Mouse (Mus musculus) heart, adult 2 months (tissue): ENCODE results near the gene 1700061G19Rik. TPM values are rescaled to one million over a fixed set of nuclear protein-coding genes. Genes with fewer than 3 reads are reported as not detected.

Experiments used
- DNase-seq, 2 experiments: peaks; one replicate each; pipeline ENCODE4 v3.0.0; 2021
- H3K27ac ChIP-seq: fragments of 200-600 bp; 2 replicates; pipeline ENCODE4 v1.8.1; 2022
- H3K27me3 ChIP-seq: fragments of 200-500 bp; 2 replicates; pipeline ENCODE4 v1.6.1; 2012; ENCODE audit warnings: mild to moderate bottlenecking, low read length, inconsistent platforms, mixed read lengths; ENCODE audit not compliant: control insufficient read depth, insufficient read depth
- H3K36me3 ChIP-seq: fragments of 200-500 bp; 2 replicates; pipeline ENCODE4 v1.6.1; 2012; ENCODE audit warnings: low read length, inconsistent platforms; ENCODE audit not compliant: control insufficient read depth, insufficient read depth
- H3K4me1 ChIP-seq: fragments of 200-500 bp; 2 replicates; pipeline ENCODE4 v1.6.1; 2011; ENCODE audit warnings: low read length; ENCODE audit not compliant: control insufficient read depth, insufficient read depth
- H3K4me3 ChIP-seq: fragments of 200-600 bp; 2 replicates; pipeline ENCODE4 v1.8.1; 2022
- H3K79me2 ChIP-seq: fragments of 200-500 bp; replicated peaks from 2 replicates; pipeline ENCODE4 v1.6.1; 2012; ENCODE audit warnings: mild to moderate bottlenecking, inconsistent platforms, low read length, moderate library complexity, mixed read lengths; ENCODE audit not compliant: control insufficient read depth, insufficient read depth
- H3K9ac ChIP-seq: fragments of 200-500 bp; 2 replicates; pipeline ENCODE4 v1.6.1; 2012; ENCODE audit warnings: low read depth, mild to moderate bottlenecking, control low read depth, inconsistent platforms, low read length, mixed read lengths
- CTCF ChIP-seq: fragments of 200-600 bp; IDR thresholded peaks from 2 replicates; pipeline ENCODE4 v1.8.1; 2022; ENCODE audit warnings: antibody characterized with exemption, mild to moderate bottlenecking, moderate library complexity
- EP300 ChIP-seq: fragments of 200-500 bp; IDR thresholded peaks from 2 replicates; pipeline ENCODE4 v1.6.1; 2011; ENCODE audit warnings: low read depth, low read length, control low read depth; ENCODE audit not compliant: insufficient read depth
- POLR2A ChIP-seq: fragments of 200-500 bp; IDR thresholded peaks from 2 replicates; pipeline ENCODE4 v1.6.1; 2011; ENCODE audit warnings: mild to moderate bottlenecking, low read depth, low read length, control low read depth; ENCODE audit not compliant: insufficient read depth
- WGBS: fragments of 180-500 bp; shearing (Covaris S2); methylation state at CpG from one replicate; pipeline ENCODE4 v1.1.7; 2018; 5-methylcytosine and 5-hydroxymethylcytosine counted together
- intact Hi-C: fragments of 180-260 bp; cut with DNase I; formaldehyde crosslinking; loops from one replicate; pipeline ENCODE4 v1.15.1; 2025
- polyA plus RNA-seq: library from polyadenylated mRNA; depleted of rRNA; stranded (reverse); fragments of >200 nt; gene quantifications from 2 replicates; pipeline ENCODE4 v1.2.3, GENCODE M21; 2012
- total RNA-seq, 2 experiments: library from RNA; stranded (reverse); gene quantifications; 2 replicates each; pipeline ENCODE4 v1.2.3; 2021

The 1700061G19Rik gene
- total and polyA plus RNA-seq, 3 experiments: 0.04 TPM; not detected in 2

GRCm38 (mm10) chr17:56843678-56844077, 31.6 kb upstream of the 1700061G19Rik start:
- intact Hi-C loops: no loop called here
- 75% methylated on average over 5 of the region's 5 CpGs for WGBS

GRCm38 (mm10) chr17:56848785-56849184, 26.5 kb upstream of the 1700061G19Rik start:
- TF ChIP-seq EP300 (no peak), POLR2A (no peak), CTCF (no peak)
- no peak overlapping the region for H3K9ac ChIP-seq
- no peaks in the 10 kb centered on the region for H3K79me2 ChIP-seq
- intact Hi-C loops: no loop called here
- 77% methylated on average over 5 of the region's 5 CpGs for WGBS
- no peaks in the 10 kb centered on the region for H3K4me1 ChIP-seq
- no peaks in the 10 kb centered on the region for H3K27me3 ChIP-seq
- DNase-seq: no peak
- H3K36me3 ChIP-seq: no peaks in the 10 kb centered on the region
- no peak overlapping the region for H3K27ac ChIP-seq
- no peak overlapping the region for H3K4me3 ChIP-seq

More at GRCm38 (mm10) chr17:56843678-56844077, 31.6 kb upstream of the 1700061G19Rik start:
- H3K4me3 ChIP-seq: no peak overlapping the region
- H3K9ac ChIP-seq: no peak overlapping the region
- no peaks in the 10 kb centered on the region for H3K36me3 ChIP-seq
- H3K4me1 ChIP-seq: no peaks in the 10 kb centered on the region
- H3K27me3 ChIP-seq: no peaks in the 10 kb centered on the region
- DNase-seq: no peak
- TF ChIP-seq POLR2A (no peak), EP300 (no peak), CTCF (no peak)
- H3K79me2 ChIP-seq: no peaks in the 10 kb centered on the region
- no peak overlapping the region for H3K27ac ChIP-seq

- Histone ChIP-seq H3K4me1 (no peaks in the 10 kb centered on the region), H3K27me3 (no peaks in the 10 kb centered on the region), H3K4me3 (no peak overlapping the region), H3K9ac (no peak overlapping the region), H3K36me3 (no peaks in the 10 kb centered on the region), H3K79me2 (no peaks in the 10 kb centered on the region), H3K27ac (no peak overlapping the region)
- WGBS: 83% methylated on average over 13 of the region's 13 CpGs
- DNase-seq: no peak
- intact Hi-C loops: no loop called here
- TF ChIP-seq POLR2A: no peak
- no peak for TF ChIP-seq EP300
- TF ChIP-seq CTCF: no peak
These were observed 25.6 kb upstream of the 1700061G19Rik start for GRCm38 (mm10) chr17:56849710-56850109.

GRCm38 (mm10) chr17:56851167-56851566, 24.1 kb upstream of the 1700061G19Rik start:
- Histone ChIP-seq H3K4me1 (no peaks in the 10 kb centered on the region), H3K9ac (no peak overlapping the region), H3K36me3 (no peaks in the 10 kb centered on the region), H3K4me3 (no peak overlapping the region), H3K27ac (no peak overlapping the region), H3K27me3 (no peaks in the 10 kb centered on the region), H3K79me2 (no peaks in the 10 kb centered on the region)
- no peak for DNase-seq
- TF ChIP-seq POLR2A (no peak), CTCF (no peak), EP300 (no peak)
- WGBS: 59% methylated on average over 3 of the region's 3 CpGs
- intact Hi-C loops: no loop called here

- no peak for DNase-seq
- no peak overlapping the region for H3K9ac ChIP-seq
- TF ChIP-seq CTCF (no peak), POLR2A (no peak), EP300 (no peak)
- intact Hi-C loops: no loop called here
- H3K36me3 ChIP-seq: no peaks in the 10 kb centered on the region
- no peak overlapping the region for H3K27ac ChIP-seq
- H3K4me3 ChIP-seq: no peak overlapping the region
- H3K4me1 ChIP-seq: no peaks in the 10 kb centered on the region; the same call in 1 of the 2 replicates
- no peaks in the 10 kb centered on the region for H3K27me3 ChIP-seq
- WGBS: 69% methylated on average over 3 of the region's 3 CpGs
- H3K79me2 ChIP-seq: no peaks in the 10 kb centered on the region
These were observed 19.9 kb upstream of the 1700061G19Rik start for GRCm38 (mm10) chr17:56855421-56855820.

GRCm38 (mm10) chr17:56858216-56858615, 17.1 kb upstream of the 1700061G19Rik start:
- Histone ChIP-seq H3K79me2 (no peaks in the 10 kb centered on the region), H3K27ac (no peak overlapping the region)

More at GRCm38 (mm10) chr17:56858216-56858615, 17.1 kb upstream of the 1700061G19Rik start:
- Histone ChIP-seq H3K9ac (no peak overlapping the region), H3K4me1 (no peaks in the 10 kb centered on the region; the same call in 1 of the 2 replicates), H3K36me3 (no peaks in the 10 kb centered on the region), H3K27me3 (no peaks in the 10 kb centered on the region), H3K4me3 (no peak overlapping the region)
- TF ChIP-seq POLR2A (no peak), CTCF (peak; percentile 99), EP300 (peak; percentile 50; the same call in 1 of the 2 replicates)
- WGBS: 53% methylated on average over 4 of the region's 4 CpGs
- intact Hi-C loops: loop anchor here (1.0 kb wide), 1 partner anchor 49 kb away; no protein-coding TSS in a partner anchor
- peak; percentile 63 to 77 for DNase-seq
